Mouse (Mus musculus): ENCODE data around the gene Trappc2l. TPM values are rescaled to one million over a fixed set of nuclear protein-coding genes. Genes with fewer than 3 reads are reported as not detected.

Trappc2l gene
- polyA plus RNA-seq, 1 experiment from 2014 or later: 49.5 TPM

GRCm38 (mm10) chr8:122656056-122656999 lies 44.9 kb downstream of the Trappc2l start:
- peak; percentile 48 for DNase-seq (ENCODE audit: low spot score)
- Histone ChIP-seq H3K9ac (ENCODE audit: low read length) (no peak overlapping the region), H3K27me3 (ENCODE audit: control insufficient read depth, insufficient read depth, low read length) (no peaks in the 10 kb centered on the region), H3K27ac (replicated peaks) (0 out of 2 replicates have a peak overlapping the region, but pooled peaks have one; percentile 24), H3K4me3 (ENCODE audit: low read depth, low read length) (no peak overlapping the region), H3K36me3 (ENCODE audit: control insufficient read depth, insufficient read depth, low read length) (no peaks in the 10 kb centered on the region), H3K4me2 (replicated peaks; ENCODE audit: low read depth) (no peak overlapping the region), H3K9me3 (ENCODE audit: control insufficient read depth, low read length) (no peaks in the 10 kb centered on the region), H3K4me1 (replicated peaks; ENCODE audit: control insufficient read depth, insufficient read depth) (0 out of 2 replicates have a peak, but pooled peaks cover 2% of the 10 kb centered on the region)
- 70% methylated on average over 13 of the region's 13 CpGs for WGBS
- TF ChIP-seq EP300 (optimal IDR thresholded peaks at IDR 0.05) (no peak), CTCF (IDR thresholded peaks at IDR 0.05; ENCODE audit: low read depth) (no peak)
- 0 out of 2 replicates have a peak, but pooled peaks have one; percentile 19 for ATAC-seq (ENCODE audit: low FRiP score, low TSS enrichment)

- Histone ChIP-seq H3K4me1 (replicated peaks; ENCODE audit: control insufficient read depth, insufficient read depth) (peaks cover 3% of the 10 kb centered on the region; the same call in 1 of the 2 replicates), H3K27me3 (ENCODE audit: control insufficient read depth, insufficient read depth, low read length) (no peaks in the 10 kb centered on the region), H3K4me3 (ENCODE audit: low read depth, low read length) (no peak overlapping the region), H3K36me3 (ENCODE audit: control insufficient read depth, insufficient read depth, low read length) (no peaks in the 10 kb centered on the region), H3K9ac (ENCODE audit: low read length) (no peak overlapping the region), H3K9me3 (ENCODE audit: control insufficient read depth, low read length) (no peaks in the 10 kb centered on the region), H3K4me2 (replicated peaks; ENCODE audit: low read depth) (no peak overlapping the region), H3K27ac (replicated peaks) (no peak overlapping the region)
- WGBS: 61% methylated on average over 10 of the region's 10 CpGs
- ATAC-seq (ENCODE audit: low FRiP score, low TSS enrichment) (no peak), DNase-seq (ENCODE audit: low spot score) (no peak)
- no peak for TF ChIP-seq CTCF (IDR thresholded peaks at IDR 0.05; ENCODE audit: low read depth)
- no peak for TF ChIP-seq EP300 (optimal IDR thresholded peaks at IDR 0.05)
These were observed 46.8 kb downstream of the Trappc2l start for GRCm38 (mm10) chr8:122658149-122658806.

DNA sequence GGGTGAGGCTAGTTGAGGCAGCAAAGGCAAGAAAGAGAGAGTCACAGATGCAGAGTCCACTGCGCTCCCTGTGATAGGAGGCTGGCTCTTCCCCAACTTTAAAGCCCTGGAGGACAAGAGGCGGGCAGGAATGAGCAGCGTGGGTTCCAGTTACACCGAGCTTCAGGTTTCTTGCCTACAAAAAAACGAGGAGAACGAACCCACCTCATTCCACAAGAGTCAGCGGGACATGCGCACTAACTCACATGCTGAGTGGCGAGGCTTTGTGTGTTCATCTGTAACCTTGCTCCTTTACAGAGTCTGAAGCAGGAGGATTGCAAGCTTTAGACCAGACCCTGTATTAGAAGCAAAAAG lies 47.3 kb downstream of the Trappc2l start:
- Histone ChIP-seq H3K4me2 (replicated peaks; ENCODE audit: low read depth) (no peak overlapping the region), H3K36me3 (ENCODE audit: control insufficient read depth, insufficient read depth, low read length) (no peaks in the 10 kb centered on the region), H3K4me3 (ENCODE audit: low read depth, low read length) (no peak overlapping the region), H3K27me3 (ENCODE audit: control insufficient read depth, insufficient read depth, low read length) (no peaks in the 10 kb centered on the region), H3K9ac (ENCODE audit: low read length) (no peak overlapping the region), H3K9me3 (ENCODE audit: control insufficient read depth, low read length) (no peaks in the 10 kb centered on the region), H3K27ac (replicated peaks) (no peak overlapping the region), H3K4me1 (replicated peaks; ENCODE audit: control insufficient read depth, insufficient read depth) (peaks cover 3% of the 10 kb centered on the region; the same call in 1 of the 2 replicates)
- no peak for ATAC-seq (ENCODE audit: low FRiP score, low TSS enrichment)
- 61% methylated on average over 9 of the region's 9 CpGs for WGBS
- TF ChIP-seq EP300 (optimal IDR thresholded peaks at IDR 0.05): no peak
- TF ChIP-seq CTCF (IDR thresholded peaks at IDR 0.05; ENCODE audit: low read depth): no peak
- DNase-seq (ENCODE audit: low spot score): no peak

DNA sequence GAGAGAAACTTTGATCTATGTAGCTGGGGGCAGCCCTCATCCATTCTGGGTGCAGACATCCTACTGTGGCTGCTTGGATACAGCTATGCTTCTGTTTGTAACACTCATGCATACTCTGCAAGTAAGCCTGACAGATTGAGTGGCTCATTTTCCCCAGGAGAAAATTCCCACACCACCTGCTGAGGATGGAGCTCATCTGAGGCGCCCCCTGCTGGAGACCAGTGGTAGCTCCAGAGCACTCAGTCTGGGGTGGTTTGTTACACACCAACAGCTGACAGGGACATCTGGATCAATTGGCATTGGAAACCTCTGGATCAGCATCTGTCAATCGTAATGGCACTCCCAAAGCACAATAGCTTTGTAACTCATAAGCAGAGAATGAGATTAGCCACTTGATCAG lies 48.6 kb downstream of the Trappc2l start:
- no peak overlapping the region for H3K4me2 ChIP-seq (replicated peaks; ENCODE audit: low read depth)
- H3K27me3 ChIP-seq (ENCODE audit: control insufficient read depth, insufficient read depth, low read length): no peaks in the 10 kb centered on the region
- DNase-seq (ENCODE audit: low spot score) (no peak), ATAC-seq (ENCODE audit: low FRiP score, low TSS enrichment) (no peak)
- H3K4me1 ChIP-seq (replicated peaks; ENCODE audit: control insufficient read depth, insufficient read depth): peaks cover 3% of the 10 kb centered on the region; the same call in 1 of the 2 replicates
- H3K9ac ChIP-seq (ENCODE audit: low read length): no peak overlapping the region
- H3K36me3 ChIP-seq (ENCODE audit: control insufficient read depth, insufficient read depth, low read length): no peaks in the 10 kb centered on the region
- no peak overlapping the region for H3K4me3 ChIP-seq (ENCODE audit: low read depth, low read length)
- no peak overlapping the region for H3K27ac ChIP-seq (replicated peaks)
- 75% methylated on average over 2 of the region's 2 CpGs for WGBS
- no peaks in the 10 kb centered on the region for H3K9me3 ChIP-seq (ENCODE audit: control insufficient read depth, low read length)
- TF ChIP-seq EP300 (optimal IDR thresholded peaks at IDR 0.05) (no peak), CTCF (IDR thresholded peaks at IDR 0.05; ENCODE audit: low read depth) (peak; percentile 67)

GRCm38 (mm10) chr8:122661138-122661537 lies 49.7 kb downstream of the Trappc2l start:
- H3K4me3 ChIP-seq (ENCODE audit: low read depth, low read length): no peak overlapping the region
- no peak overlapping the region for H3K9ac ChIP-seq (ENCODE audit: low read length)
- peak; percentile 64; the same call in 1 of the 2 replicates for ATAC-seq (ENCODE audit: low FRiP score, low TSS enrichment)
- H3K36me3 ChIP-seq (ENCODE audit: control insufficient read depth, insufficient read depth, low read length): no peaks in the 10 kb centered on the region
- peak; percentile 57 for DNase-seq (ENCODE audit: low spot score)
- H3K9me3 ChIP-seq (ENCODE audit: control insufficient read depth, low read length): no peaks in the 10 kb centered on the region
- peaks cover 7% of the 10 kb centered on the region; the same call in 1 of the 2 replicates for H3K4me1 ChIP-seq (replicated peaks; ENCODE audit: control insufficient read depth, insufficient read depth)
- no peaks in the 10 kb centered on the region for H3K27me3 ChIP-seq (ENCODE audit: control insufficient read depth, insufficient read depth, low read length)
- WGBS: 16% methylated on average over 7 of the region's 7 CpGs
- no peak for TF ChIP-seq EP300 (optimal IDR thresholded peaks at IDR 0.05)
- peak; percentile 16; the same call in 1 of the 2 replicates for TF ChIP-seq CTCF (IDR thresholded peaks at IDR 0.05; ENCODE audit: low read depth)
- 0 out of 2 replicates have a peak overlapping the region, but pooled peaks have one; percentile 20 for H3K4me2 ChIP-seq (replicated peaks; ENCODE audit: low read depth)
- H3K27ac ChIP-seq (replicated peaks): 0 out of 2 replicates have a peak overlapping the region, but pooled peaks have one; percentile 24

Data from stomach, postnatal 0 days (tissue).